Comparison of ENCODE assay signal across 10 mouse cellular contexts in the genomic region with DNA sequence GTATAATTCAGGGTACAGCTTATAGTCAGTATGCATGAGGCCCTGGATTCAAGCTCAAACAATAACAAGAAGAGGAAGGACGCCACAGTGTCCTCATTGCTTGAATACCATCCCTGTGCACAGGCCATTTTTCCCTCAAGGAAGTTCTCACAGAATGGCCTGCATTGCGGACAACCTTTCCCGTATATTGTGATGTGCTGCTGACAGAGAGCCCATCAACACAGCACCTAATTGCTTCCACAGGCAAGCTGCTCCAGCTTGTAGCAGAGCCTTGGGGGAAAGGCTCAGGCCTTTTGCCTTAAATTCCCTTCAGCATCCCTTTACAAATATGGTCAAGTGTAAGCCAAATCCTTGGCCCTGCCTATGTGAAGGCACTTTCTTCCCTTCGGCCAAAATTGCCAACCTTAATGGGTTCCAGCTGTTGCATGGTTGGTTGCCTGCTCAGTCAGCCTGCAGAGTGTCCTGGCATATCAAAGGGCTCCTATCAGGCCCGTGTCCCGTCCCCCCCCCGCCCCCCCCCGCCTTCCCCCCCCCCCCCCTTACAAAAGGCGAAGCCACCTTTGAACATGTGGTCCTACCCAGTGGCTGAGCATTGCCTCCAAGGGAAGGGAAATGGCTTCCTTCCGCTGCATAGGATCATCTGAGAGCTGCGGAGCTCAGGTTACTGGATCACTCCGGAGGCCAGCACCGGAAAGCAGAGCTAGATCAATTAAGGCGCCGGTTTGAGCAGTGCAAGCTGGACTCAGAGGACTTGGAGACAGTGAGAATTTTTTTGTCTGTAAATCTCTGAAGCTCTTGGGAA.
A peak's percentile ranks its signal among the peaks of the same experiment; 100 is the strongest.
DNase-seq lines count a peak whose midpoint lies in the region; ATAC-seq and TF ChIP-seq lines count a peak whose summit lies in the region.
"Had no signal": no experiment of that assay in that cellular context is flagged by ENCODE, and none has a peak within 500 bp of the region (broad histone marks: within the 10 kb centered on the region; RNA-seq: fewer than 3 reads in every experiment).

No protein-coding gene starts in this region.

- TF ChIP-seq EP300 in heart, adult 2 months (IDR thresholded peaks at IDR 0.05; ENCODE audit: insufficient read depth, low read depth, low read length): no peak

- H3K4me2 ChIP-seq in intestine, embryonic 14.5 days (ENCODE audit: low read length): no peak overlapping the region
- peak overlapping the region; percentile 47 for H3K4me2 ChIP-seq in limb, embryonic 12.5 days

- no peak overlapping the region for H3K27ac ChIP-seq in heart, adult 2 months
- no peak overlapping the region for H3K27ac ChIP-seq in intestine, embryonic 14.5 days (ENCODE audit: low read depth)
- H3K27ac ChIP-seq in limb, embryonic 12.5 days: peak overlapping the region; percentile 90

- no peaks in the 10 kb centered on the region for H3K36me3 ChIP-seq in heart, adult 2 months (ENCODE audit: control insufficient read depth, insufficient read depth, low read length)
- H3K36me3 ChIP-seq in intestine, embryonic 14.5 days (ENCODE audit: control insufficient read depth, insufficient read depth, low read length): no peaks in the 10 kb centered on the region
- H3K36me3 ChIP-seq in limb, embryonic 12.5 days: no peaks in the 10 kb centered on the region

- no peaks in the 10 kb centered on the region for H3K4me1 ChIP-seq in heart, adult 2 months (ENCODE audit: control insufficient read depth, insufficient read depth, low read length)
- H3K4me1 ChIP-seq in intestine, embryonic 14.5 days (replicated peaks; ENCODE audit: control insufficient read depth, insufficient read depth, low read length): no peaks in the 10 kb centered on the region
- peaks cover 39% of the 10 kb centered on the region for H3K4me1 ChIP-seq in limb, embryonic 12.5 days (replicated peaks)

- no peaks in the 10 kb centered on the region for H3K9me3 ChIP-seq in intestine, embryonic 14.5 days (ENCODE audit: control insufficient read depth, low read length)
- H3K9me3 ChIP-seq in limb, embryonic 12.5 days: no peaks in the 10 kb centered on the region

- no peak for TF ChIP-seq POLR2A in heart, adult 2 months (IDR thresholded peaks at IDR 0.05; ENCODE audit: insufficient read depth, low read depth, low read length)

- 49% methylated on average over 14 of the region's 15 CpGs for WGBS in heart, adult 2 months
- WGBS in intestine, embryonic 14.5 days: 44% methylated on average over 12 of the region's 15 CpGs
- 10% methylated on average over 15 of the region's 15 CpGs for WGBS in limb, embryonic 12.5 days

- H3K9ac ChIP-seq in heart, adult 2 months (ENCODE audit: low read depth, low read length): no peak overlapping the region
- H3K9ac ChIP-seq in intestine, embryonic 14.5 days (ENCODE audit: low read length): no peak overlapping the region
- H3K9ac ChIP-seq in limb, embryonic 12.5 days (replicated peaks): no peak overlapping the region

- ATAC-seq in intestine, embryonic 14.5 days (replicated peaks; ENCODE audit: low FRiP score, low TSS enrichment, low read depth): 0 out of 2 replicates have a peak, but pooled peaks have one; percentile 53
- peak; percentile 88 for ATAC-seq in limb, embryonic 12.5 days (ENCODE audit: insufficient number of reproducible peaks, insufficient read depth, low FRiP score, low TSS enrichment, low read depth)

- H3K79me2 ChIP-seq in heart, adult 2 months (replicated peaks; ENCODE audit: control insufficient read depth, insufficient read depth, low read length): no peaks in the 10 kb centered on the region

- H3K4me3 ChIP-seq in heart, adult 2 months: no peak overlapping the region
- no peak overlapping the region for H3K4me3 ChIP-seq in intestine, embryonic 14.5 days (ENCODE audit: low read depth, low read length)
- H3K4me3 ChIP-seq in limb, embryonic 12.5 days (replicated peaks): peak overlapping the region; percentile 12; the same call in 1 of the 2 replicates

- peak; percentile 6 for DNase-seq in heart, postnatal 4 days
- DNase-seq in heart, adult 2 months: no peak
- DNase-seq in ZHBTc4 (ENCODE audit: low read depth, low spot score): peak; percentile 86
- DNase-seq in intestine, embryonic 14.5 days (ENCODE audit: low spot score): peak; percentile 55
- DNase-seq in right cerebral cortex, adult 2 months (ENCODE audit: low spot score in 2 of 2): no peak
- no peak for DNase-seq in thymus, postnatal 4 days
- no peak for DNase-seq in layer of hippocampus, adult 18-20 months (ENCODE audit: low spot score in 2 of 2)
- DNase-seq: right cerebral cortex, postnatal 14 days had no signal

- H3K27me3 ChIP-seq in heart, adult 2 months (ENCODE audit: control insufficient read depth, insufficient read depth, low read length): no peaks in the 10 kb centered on the region
- H3K27me3 ChIP-seq in intestine, embryonic 14.5 days (replicated peaks; ENCODE audit: control insufficient read depth, insufficient read depth, low read length): no peaks in the 10 kb centered on the region
- no peaks in the 10 kb centered on the region for H3K27me3 ChIP-seq in limb, embryonic 12.5 days
- H3K27me3 ChIP-seq: CH12.LX had no signal

- no peak for TF ChIP-seq CTCF in heart, adult 2 months (IDR thresholded peaks at IDR 0.05)

- intact Hi-C loops in heart, adult 2 months (cut with DNase I): no loop called here

Comparison
In these comparisons a context has a peak if more than half of its experiments do, and no peak if none do; other contexts are left out.
1. DNase-seq: peak in heart, postnatal 4 days (single experiment), ZHBTc4 (single experiment) and intestine, embryonic 14.5 days (single experiment); none in heart, adult 2 months (0 of 2), right cerebral cortex, adult 2 months (0 of 2), thymus, postnatal 4 days (single experiment) and layer of hippocampus, adult 18-20 months (0 of 2).